Mouse (Mus musculus) left cerebral cortex, postnatal 10 days (tissue): ENCODE results near the gene Hist1h2ai. TPM values are rescaled to one million over a fixed set of nuclear protein-coding genes. Genes with fewer than 3 reads are reported as not detected.
"Not testable (repeated sequence)": the region's sequence is repeated elsewhere in the genome, so short reads cannot be mapped to it uniquely, and the experiment has no call there.

Source experiments
- DNase-seq, 2 experiments: peaks; one replicate each; pipeline ENCODE4 v3.0.0; 2021 to 2022; ENCODE audit warnings: low spot score in 2 of 2, mixed read lengths in 1 of 2; ENCODE audit errors: extremely low spot score in 1 of 2
- intact Hi-C: fragments of 180-260 bp; cut with DNase I; formaldehyde crosslinking; loops from one replicate; pipeline ENCODE4 v1.15.1; 2025
- total RNA-seq, 2 experiments: library from RNA; stranded (reverse); gene quantifications; 2 replicates each; pipeline ENCODE4 v1.2.3; 2021

Hist1h2ai gene
- total RNA-seq: 10 to 100 TPM; 68.4 to 76.2 TPM

DNA sequence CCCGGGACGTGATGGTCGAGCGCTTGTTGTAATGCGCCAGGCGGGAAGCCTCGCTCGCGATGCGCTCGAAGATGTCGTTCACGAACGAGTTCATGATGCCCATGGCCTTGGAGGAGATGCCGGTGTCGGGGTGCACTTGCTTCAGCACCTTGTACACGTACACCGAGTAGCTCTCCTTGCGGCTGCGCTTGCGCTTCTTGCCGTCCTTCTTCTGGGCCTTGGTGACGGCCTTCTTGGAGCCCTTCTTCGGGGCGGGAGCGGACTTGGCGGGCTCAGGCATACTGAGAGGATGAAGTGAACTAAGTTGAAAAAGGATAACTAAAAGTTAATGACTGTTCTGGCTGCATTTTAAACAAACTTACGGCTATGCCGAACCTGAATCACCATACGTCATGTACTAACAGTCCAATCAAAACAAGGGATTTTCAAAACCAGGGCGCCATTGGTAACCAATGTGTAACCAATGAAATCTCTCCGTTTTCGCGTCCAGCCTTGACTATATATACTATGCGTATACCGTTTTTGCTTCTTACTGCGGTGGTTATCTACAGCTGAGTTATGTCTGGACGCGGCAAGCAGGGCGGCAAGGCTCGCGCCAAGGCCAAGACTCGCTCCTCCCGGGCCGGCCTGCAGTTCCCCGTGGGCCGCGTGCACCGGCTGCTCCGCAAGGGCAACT lies at the start of gene Hist1h2ai, which contains the start of gene Hist1h2bl:
Gene Hist1h2ai, plus strand, starts transcription at position 559 of the 676 bp plus-strand sequence.
Gene Hist1h2bl, minus strand, starts transcription at position 280 of the 676 bp plus-strand sequence.
- intact Hi-C loops: loop anchor here (2.0 to 10.0 kb wide), 3 partner anchors 19 to 1719 kb away; partner anchors contain the start of gene Hist1h4j
- peak; percentile 78 to 96 for DNase-seq

DNA sequence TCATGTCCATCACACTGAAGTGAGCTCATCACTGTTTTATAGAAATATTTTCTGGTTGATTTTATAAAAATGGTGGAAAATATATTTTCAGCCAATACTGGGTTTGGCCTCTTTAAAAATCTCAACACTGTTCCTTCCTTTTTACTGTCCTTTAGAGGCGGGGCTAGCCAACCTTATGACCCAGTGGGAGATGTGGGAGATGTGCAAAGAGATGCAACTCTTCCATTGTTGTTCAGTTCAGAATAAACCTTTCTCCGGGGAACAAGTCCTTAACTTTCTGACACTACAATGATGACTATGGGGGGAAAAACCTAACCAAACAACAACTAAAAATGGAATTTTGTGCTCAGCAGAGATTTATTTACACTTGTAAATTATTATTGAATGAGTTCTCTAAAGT lies 38.9 kb upstream of the Hist1h2ai start, which contains the start of gene Olfr1360:
Gene Olfr1360, minus strand, starts transcription at position 101 of the 400 bp plus-strand sequence.
- intact Hi-C loops: no loop called here

DNA sequence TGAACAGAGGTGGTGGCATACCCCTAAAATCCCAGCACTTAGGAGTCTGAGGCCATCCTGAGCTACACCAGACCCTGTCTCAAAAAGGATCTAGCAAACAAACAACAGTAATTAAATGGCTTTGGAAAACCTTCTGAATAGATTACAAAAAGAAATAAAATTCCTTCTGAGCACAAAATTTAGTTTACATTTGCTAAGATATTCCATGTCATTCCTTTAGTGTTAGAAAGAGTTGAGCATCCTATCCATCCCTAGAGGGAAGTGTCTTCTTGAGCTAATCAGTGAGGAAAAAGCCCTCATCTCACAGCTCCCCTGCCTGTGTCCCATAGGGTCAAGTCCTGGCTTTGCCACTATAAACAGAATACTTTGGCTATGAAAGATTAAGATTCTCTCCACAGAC lies 18.4 kb upstream of the Hist1h2ai start, which contains the start of gene Olfr1359:
Gene Olfr1359, plus strand, starts transcription at position 301 of the 400 bp plus-strand sequence.
- no peak for DNase-seq
- intact Hi-C loops: no loop called here

More for the DNA sequence above, 38.9 kb upstream of the Hist1h2ai start, which contains the start of gene Olfr1360:
- DNase-seq: no peak

DNA sequence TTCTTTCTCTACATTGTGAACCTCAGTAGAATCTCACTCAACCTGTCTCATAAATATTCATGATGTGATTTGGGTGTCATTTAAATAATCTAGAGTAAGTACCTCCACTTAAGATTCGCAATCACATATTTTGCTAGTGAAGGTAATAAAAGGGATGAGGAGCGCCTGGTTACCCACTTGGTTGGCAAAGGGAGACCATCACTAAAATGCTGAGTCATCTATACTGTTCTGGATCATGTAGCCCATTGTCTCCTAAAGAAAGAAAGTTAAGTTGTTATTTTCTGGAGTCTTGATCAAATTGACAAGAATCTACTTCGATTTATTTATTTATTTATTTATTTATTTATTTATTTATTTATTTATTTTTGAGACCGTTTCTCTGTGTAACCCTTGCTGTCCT lies 9.6 kb upstream of the Hist1h2ai start:
- intact Hi-C loops: no loop called here
- DNase-seq: no peak

DNA sequence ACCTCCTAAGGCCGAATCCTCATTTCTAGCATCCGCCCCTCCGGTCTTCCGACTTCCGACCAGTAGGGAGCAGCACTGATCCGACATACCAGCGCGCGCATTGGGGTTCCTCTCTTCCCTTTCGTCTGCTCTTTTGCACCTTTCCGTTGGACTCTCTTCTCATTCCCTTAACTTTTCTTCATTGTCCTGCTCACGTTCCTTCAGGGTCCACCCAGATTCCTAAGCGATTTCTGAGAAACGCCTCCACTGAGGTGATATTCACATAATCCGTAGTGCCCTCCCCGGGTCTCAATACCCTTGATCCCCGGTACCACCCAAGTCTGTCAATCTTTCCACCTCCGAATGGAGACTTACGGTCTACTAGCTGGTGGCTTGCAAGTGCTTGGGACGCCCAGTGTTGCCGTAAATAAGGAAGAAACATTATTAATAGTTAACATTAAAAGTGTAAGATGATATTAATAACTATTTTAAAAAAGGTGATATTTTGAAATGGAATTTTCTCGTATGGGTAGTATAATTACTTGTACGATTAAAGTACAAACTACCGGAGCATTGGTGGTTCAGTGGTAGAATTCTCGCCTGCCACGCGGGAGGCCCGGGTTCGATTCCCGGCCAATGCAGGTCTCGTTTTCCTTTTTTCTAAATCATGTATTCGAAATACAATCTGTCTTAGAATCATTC lies 6.1 kb upstream of the Hist1h2ai start:
- DNase-seq: peak; percentile 86 to 90
- intact Hi-C loops: loop anchor here (10.0 kb wide), 2 partner anchors 315 to 1725 kb away; no protein-coding TSS in a partner anchor

DNA sequence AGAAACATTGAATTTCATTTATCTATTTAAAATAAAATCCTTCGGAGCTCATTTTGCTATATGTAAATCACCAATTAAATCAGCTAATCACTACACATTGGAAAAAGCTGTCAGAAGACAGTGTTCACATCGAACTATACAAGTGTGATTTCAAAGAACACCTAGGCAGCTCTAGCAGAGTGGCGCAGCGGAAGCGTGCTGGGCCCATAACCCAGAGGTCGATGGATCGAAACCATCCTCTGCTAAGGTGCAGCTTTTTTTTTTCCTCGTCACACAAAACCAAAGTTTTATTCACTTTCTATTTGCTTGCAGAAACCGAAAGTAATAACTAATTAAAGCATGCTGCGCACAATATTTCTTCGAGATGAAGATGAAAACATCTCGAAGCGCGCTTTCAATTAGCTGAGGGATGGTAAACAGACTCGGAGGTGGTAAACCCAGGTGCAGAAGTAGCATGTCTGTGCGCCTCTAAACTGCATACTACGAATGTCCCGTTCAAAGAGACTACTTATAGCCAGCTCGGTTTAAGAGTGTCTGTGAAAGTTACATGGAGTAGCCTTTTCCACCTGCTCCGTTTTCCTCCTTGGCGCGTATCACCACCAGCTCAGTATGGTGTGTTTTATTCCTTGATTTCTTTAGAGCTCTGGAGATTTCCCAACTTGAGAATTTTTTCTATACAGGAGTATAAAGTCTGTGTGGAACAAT lies 5.2 kb upstream of the Hist1h2ai start:
- peak; percentile 76 to 77 for DNase-seq
- intact Hi-C loops: loop anchor here (10.0 kb wide), 2 partner anchors 314 to 1724 kb away; no protein-coding TSS in a partner anchor

DNA sequence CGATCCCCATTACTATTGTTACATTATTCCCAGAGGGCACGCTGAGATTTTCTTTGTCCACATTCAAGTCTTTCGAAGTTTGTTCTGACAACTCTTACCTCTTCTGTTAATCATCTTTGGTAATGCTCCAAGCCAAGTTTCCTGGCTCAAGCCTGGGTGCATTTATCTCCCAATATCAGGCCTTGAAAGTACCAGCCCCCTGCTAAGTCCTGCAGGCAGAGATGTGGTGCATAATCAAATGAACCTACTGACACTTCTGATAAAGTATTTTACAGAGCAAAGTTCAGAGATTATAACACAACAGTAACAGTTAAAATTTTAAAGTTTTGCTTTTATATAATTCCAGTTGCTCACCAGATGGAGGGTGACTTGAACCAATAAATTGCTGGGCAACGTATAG lies 4.5 kb upstream of the Hist1h2ai start:
- intact Hi-C loops: loop anchor here (10.0 kb wide), 2 partner anchors 313 to 1723 kb away; no protein-coding TSS in a partner anchor
- no peak for DNase-seq

DNA sequence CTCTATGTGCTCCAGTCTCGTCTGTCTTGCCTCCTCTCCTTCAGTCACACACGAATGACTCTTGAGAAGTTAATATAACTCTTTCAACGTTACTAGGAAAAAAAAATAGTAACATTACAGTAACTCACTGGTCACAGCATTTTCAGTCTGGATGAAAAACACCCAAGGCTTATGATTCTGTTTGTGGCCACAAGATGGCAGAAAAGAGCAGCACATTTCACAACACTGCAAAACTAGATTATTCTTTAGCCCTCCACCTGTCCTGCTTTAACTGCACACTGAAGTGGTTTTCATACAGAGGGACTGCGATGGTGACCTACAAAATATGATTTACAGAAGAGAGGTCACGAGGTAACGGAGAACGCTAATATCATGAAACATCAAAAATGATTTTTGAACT lies 1.5 kb upstream of the Hist1h2ai start:
- intact Hi-C loops: loop anchor here (2.0 to 10.0 kb wide), 3 partner anchors 20 to 1720 kb away; partner anchors contain the start of gene Hist1h4j
- DNase-seq: peak; percentile 44 to 78

DNA sequence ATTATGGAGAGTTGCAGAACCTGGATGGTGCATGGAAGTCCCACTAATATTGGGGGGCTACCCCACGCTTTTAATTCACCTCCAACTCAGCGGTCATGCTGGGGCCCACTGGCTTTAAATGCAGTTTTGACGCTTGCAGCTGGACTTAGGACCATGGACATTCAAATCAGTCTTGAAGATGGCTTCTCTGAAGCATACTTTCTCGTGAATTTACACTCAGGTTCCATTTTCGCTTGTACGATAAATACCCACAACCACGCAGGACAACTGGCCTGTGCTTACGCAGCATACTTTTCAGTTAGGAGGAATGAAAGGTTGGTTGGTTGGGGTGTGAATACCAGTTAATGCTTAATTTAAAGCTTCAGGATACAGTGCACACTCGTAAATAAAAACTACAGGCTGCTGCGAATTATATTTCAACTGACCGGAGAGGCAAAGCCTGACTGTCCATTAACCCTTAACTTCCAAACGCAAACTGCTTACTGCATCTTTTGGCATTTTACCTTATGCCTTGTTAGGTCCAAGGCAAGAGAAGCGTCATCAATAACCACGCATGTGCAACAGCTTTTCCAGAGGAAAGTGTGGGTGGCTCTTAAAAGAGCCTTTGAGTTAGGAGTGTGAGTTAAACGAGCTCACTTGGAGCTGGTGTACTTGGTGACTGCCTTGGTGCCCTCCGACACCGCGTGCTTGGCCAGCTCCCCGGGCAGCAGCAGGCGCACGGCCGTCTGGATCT lies 925 bp upstream of the Hist1h2ai start:
- no peak for DNase-seq
- intact Hi-C loops: loop anchor here (2.0 to 10.0 kb wide), 3 partner anchors 20 to 1720 kb away; partner anchors contain the start of gene Hist1h4j

DNA sequence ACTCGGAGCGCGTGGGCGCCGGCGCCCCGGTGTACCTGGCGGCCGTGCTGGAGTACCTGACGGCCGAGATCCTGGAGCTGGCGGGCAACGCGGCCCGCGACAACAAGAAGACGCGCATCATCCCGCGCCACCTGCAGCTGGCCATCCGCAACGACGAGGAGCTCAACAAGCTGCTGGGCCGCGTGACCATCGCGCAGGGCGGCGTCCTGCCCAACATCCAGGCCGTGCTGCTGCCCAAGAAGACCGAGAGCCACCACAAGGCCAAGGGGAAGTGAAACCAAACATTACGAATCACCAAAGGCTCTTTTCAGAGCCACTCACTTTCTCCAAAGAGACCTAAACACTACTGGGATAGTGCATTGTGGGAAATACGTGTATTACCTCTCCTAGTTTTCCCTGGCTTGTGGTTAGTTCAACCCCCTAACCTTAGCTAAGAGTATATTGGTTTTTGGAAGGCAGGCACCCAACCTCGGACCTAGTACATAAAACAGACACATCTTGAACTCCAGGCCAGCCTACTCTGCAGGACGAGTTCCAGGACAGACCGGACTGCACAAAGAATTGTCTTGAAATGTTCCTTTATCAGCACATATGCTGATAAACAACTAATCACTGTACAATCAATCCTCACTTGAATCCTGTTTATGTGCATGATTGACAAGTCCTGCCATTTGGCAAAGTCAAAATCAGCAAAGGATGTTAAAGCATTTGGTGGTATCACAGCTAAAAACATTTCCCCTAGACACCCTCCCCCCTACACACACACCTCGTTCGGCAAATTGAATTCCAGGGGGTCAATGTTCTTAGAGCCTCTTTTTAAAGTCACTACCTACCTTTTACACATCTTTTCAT lies 544 bp downstream of the Hist1h2ai start:
- intact Hi-C loops: loop anchor here (10.0 kb wide), 2 partner anchors 308 to 1718 kb away; no protein-coding TSS in a partner anchor
- not testable (repeated sequence) for DNase-seq

DNA sequence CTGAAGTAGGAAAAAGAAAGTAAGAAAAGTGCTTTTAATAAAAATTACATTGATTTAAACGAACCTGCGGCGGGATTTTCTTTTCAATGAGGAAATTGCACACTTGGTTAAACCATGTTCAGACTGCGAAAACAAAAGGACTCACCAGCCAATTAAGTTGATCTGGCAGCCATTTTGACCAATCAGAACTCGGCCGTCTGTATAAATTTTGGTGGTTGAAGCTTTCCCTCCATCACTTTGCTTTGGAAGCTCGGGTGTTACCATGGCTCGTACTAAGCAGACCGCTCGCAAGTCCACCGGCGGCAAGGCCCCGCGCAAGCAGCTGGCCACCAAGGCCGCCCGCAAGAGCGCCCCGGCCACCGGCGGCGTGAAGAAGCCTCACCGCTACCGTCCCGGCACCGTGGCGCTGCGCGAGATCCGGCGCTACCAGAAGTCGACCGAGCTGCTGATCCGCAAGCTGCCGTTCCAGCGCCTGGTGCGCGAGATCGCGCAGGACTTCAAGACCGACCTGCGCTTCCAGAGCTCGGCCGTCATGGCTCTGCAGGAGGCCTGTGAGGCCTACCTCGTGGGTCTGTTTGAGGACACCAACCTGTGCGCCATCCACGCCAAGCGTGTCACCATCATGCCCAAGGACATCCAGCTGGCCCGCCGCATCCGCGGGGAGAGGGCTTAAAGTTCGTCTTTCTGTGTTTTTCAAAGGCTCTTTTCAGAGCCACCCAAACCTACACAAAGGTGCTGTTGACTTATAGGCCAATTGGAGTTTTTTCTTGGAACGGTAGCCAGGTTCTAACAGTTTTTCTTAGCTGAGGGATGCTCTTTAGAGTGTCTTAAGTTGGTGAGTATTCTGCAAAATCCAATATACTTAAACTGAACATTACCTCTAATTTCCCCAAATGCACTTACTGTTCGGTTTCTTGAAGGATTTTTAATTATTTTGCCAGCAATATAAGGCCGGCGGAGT lies 1.5 kb downstream of the Hist1h2ai start, which contains the start of gene Hist1h3h:
Gene Hist1h3h, plus strand, starts transcription at position 263 of the 961 bp plus-strand sequence.
- intact Hi-C loops: loop anchor here (10.0 kb wide), 2 partner anchors 307 to 1717 kb away; no protein-coding TSS in a partner anchor
- peak; percentile 73 to 92 for DNase-seq

DNA sequence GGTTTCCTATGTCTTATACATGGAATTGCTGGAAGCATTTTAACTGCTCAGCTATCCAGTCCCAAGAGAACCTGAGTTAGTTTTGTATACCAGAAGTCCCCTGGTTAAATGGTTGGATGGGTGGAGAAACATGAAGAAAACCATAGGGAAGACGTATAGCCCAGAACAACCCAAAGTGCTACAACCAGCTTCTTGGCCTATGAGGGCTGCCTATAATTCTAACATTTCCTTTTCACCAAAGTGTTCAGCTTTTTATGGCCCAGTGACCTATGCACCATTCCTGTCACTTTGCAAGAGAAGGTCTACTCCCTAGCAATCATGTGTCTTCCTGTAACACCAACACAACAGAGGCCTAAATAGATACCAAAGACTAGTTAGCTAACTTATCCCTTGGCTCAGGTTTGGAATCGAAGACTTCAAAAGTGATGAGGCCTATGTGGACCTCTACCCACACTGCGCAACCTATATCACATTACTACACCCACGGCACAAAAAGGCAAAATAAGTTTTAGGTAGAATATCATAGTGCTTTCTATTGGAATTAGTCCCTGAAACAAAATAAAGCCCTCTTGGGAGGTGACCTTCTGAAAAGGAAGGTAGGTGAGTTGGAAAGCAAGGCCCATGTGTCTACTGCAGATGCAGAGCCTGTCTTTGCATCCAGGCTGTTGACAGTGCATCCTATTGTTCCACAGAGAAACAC lies 2.3 kb downstream of the Hist1h2ai start:
- intact Hi-C loops: loop anchor here (10.0 kb wide), 2 partner anchors 306 to 1716 kb away; no protein-coding TSS in a partner anchor
- no peak for DNase-seq

DNA sequence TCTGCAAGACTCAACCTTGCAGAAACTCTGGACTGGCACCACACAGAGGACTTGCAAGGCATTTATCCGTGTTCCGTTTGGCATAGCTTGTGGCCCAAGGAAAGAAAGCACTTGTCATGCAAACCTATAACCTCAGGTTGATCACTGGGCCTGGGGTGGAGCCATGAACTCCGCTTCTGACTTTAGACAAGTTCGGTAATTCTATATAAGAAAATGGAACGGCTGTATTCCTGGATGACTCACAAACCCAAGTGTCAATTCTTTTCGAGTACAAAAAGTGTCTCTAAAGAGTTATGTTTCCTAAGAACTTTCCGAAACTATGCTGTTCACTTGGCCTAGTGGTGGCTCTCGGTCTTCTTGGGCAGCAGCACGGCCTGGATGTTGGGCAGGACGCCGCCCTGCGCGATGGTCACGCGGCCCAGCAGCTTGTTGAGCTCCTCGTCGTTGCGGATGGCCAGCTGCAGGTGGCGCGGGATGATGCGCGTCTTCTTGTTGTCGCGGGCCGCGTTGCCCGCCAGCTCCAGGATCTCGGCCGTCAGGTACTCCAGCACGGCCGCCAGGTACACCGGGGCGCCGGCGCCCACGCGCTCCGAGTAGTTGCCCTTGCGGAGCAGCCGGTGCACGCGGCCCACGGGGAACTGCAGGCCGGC lies 5.0 kb downstream of the Hist1h2ai start:
- intact Hi-C loops: not testable (repeated sequence)

DNA sequence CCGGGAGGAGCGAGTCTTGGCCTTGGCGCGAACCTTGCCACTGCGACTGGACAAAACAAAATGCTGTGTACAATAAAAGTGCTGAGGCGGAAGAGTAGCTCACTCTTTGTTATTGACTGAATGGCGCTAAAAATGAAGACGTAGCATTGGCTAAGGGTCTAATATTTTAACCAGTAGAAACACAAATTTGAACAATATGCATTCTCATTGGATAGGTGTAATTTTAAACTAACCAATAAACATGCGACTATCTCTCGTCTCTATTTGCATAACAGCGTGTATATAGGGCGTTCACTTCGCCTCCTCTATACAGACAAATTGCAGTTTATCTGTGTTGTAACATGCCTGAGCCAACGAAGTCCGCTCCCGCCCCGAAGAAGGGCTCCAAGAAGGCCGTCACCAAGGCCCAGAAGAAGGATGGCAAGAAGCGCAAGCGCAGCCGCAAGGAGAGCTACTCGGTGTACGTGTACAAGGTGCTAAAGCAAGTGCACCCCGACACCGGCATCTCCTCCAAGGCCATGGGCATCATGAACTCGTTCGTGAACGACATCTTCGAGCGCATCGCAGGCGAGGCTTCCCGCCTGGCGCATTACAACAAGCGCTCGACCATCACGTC lies 5.6 kb downstream of the Hist1h2ai start, which contains the start of gene Hist1h2bm:
Gene Hist1h2bm, plus strand, starts transcription at position 288 of the 616 bp plus-strand sequence.
- DNase-seq: peak; percentile 47 to 84
- intact Hi-C loops: not testable (repeated sequence)

More for the DNA sequence above, 5.0 kb downstream of the Hist1h2ai start:
- DNase-seq: not testable (repeated sequence)
